Mouse (Mus musculus) gastrocnemius, postnatal 25 days (tissue): Measurements from ENCODE around the gene Eif3l. TPM values are rescaled to one million over a fixed set of nuclear protein-coding genes. Genes with fewer than 3 reads are reported as not detected.

Source experiments
- DNase-seq: peaks from one replicate; pipeline ENCODE4 v3.0.0; 2022
- total RNA-seq, 2 experiments: library from RNA; stranded (reverse); gene quantifications; 1 replicate in 1 of 2; 2 replicates in 1 of 2; pipeline ENCODE4 v1.2.3; 2021

Eif3l gene
- total RNA-seq, 2 experiments from 2014 or later: 46.3 to 53.2 TPM

DNA sequence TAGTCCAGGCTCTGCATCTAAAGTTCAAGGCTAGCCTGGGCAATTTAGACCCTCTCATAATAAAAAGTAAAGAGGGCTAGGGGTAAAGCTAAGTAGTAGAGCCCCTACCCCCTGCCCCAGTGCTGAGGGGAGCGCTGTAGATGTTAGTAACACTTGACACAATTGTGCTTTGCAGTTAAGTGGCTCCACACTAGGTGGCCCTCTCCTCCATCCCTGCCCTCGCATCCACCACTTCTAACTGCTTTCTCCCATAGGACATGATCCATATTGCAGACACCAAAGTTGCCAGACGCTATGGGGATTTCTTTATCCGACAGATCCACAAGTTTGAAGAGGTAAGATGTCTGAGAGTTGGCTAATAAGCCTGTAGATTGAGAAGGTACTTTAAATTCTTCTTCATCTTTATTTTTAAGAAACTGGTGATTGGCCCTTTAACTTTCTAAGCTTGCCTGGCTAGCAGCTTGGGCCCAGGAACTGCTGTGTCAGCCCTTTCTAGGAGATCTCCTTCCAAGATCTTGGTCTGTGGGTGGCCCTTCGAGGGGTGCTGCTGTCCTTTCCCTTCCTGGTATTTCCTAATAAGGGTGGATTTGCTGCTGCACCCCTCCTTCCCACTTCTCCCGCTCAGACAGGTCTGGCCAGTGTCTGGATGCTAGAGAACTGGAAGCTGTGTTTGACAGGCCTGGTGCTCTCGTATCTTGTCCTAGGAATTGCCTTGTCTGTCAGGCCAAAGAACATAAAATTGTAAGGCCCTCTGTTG is 18.3 kb downstream of the Eif3l start:
- peak; percentile 31 for DNase-seq

DNA sequence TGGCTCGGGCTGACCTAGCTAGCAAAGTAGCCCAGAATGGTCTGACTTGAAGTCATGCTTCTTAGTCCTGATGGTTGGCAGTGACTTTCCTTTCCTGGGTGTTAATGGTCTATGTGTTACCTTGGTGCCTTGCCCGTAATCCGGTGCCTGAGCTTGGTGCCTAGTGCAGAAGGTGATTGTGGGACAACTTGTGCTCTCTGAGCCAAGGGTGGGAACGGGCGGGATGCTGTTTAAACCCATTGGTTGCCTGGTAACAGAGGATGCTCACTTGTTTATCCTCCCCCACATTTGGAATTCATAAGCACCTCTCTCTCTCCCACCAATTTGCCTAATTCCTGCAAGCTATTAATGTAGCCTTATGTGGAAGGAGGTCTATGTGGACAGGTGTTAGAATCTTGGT is 20.5 kb downstream of the Eif3l start:
- no peak for DNase-seq

DNA sequence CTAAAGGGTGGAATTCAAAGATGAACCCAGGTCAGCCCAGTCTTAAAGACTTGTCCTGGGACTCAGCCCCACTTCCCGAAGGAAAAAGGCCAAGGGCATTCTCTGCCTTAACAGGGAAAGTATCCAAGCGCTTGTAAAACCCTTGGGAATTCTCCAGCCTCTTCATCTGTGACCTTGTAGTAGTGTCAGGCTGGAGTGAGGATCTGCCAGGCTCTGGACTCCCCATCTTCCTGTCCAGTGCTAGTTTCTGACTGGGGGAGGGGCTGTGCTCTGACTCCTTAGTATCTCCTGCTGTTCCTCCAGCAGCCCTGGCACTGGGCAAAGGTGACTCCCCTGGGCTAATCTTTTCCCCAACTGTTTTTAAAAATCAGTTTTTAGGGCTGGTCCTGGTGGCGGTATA is 21.6 kb downstream of the Eif3l start:
- no peak for DNase-seq

DNA sequence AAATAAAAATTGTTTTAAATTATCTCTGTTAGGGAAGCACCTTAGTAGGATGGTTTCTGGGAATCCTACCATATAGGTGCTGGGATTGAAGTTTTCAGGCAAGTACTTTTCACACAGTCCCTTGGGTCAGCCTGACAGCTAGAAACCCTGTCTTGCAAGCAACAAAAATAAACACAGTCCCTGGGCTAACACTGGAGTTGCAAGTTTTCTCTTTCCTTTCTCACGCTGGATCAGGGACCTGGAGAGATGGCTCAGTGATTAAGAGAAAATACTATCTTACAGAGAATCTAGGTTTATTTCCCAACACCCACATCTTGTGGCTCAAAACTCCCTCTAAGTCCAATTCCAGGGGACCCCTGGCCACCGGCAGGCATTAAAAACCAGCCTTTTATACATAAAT is 22.2 kb downstream of the Eif3l start:
- DNase-seq: no peak

DNA sequence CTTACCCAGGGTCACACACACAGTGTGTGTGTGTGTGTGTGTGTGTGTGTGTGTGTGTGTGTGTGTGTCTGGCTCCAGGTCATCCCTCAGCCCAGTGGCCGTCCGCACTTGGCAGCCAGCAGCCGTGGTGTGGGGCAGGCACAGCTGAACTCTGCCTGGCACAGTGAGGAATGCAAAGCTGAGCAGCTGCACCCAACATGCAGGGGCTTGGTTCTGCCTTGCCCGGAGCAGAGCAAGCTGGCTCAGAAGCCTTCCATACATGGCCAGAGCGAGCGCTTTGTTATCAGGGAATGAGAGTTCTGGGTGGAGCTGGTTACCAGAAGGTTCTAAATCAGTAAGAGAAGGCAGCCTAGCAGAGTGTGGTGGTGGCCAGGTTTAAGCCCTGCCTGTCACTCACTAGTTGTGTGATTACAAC is 22.6 kb downstream of the Eif3l start:
- DNase-seq: peak; percentile 79

DNA sequence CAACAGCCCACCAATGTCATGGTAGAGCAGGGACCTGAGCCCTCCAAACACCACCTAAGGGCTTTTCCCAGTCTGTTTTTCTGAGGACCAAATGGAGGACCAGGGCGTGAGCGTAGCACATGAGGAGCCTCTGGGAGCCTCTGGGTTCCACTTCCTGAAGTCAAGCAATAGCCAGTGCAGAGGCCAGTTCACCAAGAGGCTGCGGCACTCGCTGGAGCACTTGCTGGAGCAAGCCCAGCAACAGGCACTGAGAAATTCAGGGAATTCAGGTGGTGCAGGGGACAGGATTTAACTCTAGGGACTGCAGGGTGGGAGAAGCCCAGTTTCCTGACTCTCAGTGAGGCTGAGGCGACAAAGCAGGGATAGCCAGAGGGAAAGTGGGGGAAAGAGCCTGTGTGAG is 23.2 kb downstream of the Eif3l start:
- DNase-seq: no peak

DNA sequence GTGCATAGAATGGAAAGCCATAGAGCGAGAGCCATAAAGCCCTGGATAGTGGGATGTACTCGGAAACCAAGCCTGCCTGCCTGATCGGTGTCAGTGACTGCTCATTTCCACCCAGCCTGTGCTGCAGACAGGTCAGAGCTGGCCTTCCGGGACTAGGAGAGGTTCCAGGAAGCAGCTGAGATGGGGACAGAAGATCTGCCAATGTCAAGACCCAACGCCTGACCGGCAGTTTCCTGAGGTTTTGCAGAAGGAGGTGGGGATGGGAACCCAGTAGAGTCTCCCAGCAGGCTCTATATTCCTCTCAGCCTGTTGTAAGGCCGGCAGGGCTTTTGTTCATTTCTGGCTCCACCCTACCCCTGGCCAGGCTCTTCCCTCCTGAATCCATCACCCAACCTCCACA is 23.9 kb downstream of the Eif3l start:
- DNase-seq: no peak

DNA sequence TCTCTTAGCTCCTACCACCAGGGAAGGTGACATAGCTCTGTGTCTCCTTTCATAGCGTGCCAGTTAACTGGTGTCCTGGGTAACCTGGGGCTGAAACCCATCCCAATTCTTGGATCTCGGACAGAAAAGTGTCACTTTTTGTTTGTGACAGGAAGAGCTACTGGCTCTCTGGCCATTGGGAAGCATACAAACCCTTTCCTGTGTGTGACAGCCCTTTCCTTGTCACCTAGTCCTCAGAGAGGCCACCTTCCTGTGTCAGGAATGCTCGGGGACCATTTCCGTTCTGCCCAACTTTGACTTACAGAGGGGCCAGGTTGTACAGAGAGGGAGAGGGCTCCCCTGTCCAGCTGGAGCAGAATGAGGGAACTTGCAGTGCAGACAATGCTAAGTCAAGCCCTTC is 24.5 kb downstream of the Eif3l start:
- no peak for DNase-seq

DNA sequence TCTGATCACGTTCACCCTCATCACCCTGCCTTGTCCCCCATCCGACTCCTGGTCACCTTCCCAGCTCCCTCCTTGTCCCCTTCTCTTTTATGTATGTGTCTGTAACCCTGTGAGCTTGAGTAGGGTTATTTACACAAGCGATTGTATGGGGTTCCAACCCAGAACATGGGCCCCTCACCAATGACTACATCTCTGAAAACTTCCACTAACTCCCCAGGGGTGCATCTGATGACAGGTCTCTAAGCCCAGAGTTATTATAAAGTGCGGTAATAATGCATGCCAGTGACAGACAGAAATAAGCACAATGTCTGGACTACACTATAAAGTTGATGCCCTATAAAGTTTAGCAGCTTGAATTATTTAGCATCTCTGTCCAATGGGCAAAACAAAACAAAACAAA is 25.4 kb downstream of the Eif3l start:
- DNase-seq: no peak

DNA sequence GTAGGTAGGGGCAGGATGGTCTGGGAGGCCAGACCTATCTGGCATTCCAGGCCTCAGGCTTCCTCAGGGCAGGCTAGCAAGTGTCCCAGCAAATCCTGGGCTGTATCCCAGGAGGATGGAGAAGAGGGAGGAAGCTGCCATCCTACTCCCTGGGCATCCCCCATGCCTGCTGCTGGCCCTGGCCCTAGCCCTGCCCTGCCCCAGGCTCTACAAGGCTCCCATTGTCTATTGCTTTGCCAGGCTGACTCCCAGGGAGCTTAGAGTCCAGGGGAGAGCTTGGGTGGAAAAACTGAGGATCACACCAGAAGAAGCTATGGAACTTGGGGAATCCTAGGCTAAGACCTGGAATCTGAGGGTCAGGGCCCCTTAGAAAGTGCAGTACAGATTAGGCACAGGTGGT is 26.6 kb downstream of the Eif3l start:
- no peak for DNase-seq

DNA sequence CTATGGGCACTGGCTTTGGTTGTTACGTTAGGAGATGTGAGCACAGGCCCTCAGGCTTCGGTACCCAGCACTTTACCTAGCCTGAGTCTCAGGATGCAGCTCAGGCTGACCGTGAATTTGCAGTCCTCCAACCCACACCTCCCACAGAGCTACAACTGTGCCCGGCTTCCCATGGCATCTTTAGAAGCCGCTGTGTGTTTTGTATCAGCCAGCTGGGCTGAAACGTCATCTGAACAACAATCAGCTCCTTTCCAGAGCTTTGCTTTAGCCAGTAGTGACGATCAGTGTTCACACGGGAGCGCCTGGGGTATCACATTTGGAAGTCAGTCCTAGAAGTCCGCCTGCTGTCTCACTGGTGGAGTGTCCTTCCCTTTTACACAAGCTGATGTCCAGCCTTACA is 28.3 kb downstream of the Eif3l start:
- no peak for DNase-seq

DNA sequence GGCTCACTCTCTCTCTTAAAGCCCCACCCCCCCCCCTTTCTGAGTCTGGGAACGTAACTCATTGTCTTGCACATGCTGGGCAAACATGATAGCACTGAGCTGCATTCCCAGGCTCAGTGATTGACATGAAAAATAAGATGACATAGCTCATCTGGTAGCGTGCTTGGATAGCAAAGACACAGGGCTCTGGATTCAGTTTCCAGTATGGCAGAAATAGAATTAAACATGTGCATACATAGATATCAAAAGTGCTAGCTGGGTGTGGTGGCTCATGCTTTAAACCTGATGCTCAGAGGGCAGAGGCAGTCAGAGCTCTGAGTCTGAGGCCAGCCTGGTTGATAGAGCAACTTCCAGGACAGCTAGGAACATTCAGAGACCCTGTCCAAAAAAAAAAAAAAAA is 30.8 kb downstream of the Eif3l start:
- DNase-seq: no peak

DNA sequence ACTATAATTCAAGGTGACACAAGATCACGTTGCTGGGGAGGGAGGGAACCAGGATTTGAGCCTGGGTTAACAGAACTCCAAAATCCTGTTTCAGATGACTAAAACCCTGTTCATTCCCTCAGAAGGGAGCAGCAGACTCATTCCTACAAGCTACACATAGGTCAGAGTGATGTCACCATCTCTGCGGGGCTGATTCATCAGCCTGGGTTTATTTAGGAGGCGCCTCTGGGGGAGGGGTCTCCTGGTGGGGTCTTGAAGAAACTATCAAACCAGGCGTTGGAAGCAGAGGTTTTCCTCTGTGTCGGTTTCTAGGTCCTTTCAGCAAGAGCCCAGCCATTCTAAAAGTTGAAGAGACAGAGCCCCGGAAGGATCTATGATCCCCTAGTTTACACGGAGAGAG is 33.0 kb downstream of the Eif3l start:
- DNase-seq: no peak

DNA sequence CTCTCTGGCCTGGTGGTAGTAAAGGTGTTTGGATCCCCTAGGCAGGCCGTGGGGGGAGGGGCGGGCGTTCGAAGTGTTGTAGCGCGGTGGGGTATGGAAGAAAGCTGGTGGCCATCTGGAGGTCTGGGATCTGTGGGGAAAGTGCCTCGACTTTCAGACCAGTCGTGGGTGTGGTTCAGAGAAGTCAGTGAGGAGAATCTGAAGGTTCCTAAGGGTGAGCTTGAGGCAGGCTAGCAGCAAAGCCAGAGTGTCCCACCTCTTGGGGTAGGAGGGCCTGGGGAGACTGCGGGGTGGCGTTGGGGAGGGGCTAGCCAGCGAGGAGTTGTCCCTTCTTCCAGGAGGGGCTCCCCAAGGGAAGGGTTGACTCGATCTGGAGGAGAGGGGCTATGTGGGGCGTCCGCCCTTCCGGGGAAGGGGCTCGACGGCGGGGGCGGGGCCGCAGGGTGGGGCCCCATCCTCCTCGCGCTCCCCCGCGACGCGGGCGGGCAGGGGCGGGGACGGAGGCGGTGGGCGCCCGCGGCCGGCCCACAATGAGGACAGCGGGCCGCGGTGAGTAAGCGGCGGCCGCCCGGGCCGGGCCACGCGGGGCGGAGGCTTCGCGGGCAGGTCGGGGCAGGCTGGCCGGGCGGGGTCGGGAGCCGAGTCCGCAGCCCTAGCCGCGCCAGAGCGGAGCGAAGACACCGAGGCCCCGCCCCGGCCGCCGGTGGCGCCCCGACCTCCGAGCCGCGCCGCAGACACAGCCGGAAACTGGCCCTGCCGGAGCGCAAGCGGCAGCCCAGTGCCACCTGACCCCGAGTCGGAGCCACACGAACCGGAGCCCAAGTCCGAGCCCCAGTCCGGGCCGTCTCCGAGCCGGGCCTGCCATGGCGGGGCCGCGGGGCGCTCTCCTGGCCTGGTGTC is 33.7 kb downstream of the Eif3l start, which contains the start of gene Micall1:
Gene Micall1, plus strand, starts transcription at position 478 of the 900 bp plus-strand sequence.
- peak; percentile 79 for DNase-seq

DNA sequence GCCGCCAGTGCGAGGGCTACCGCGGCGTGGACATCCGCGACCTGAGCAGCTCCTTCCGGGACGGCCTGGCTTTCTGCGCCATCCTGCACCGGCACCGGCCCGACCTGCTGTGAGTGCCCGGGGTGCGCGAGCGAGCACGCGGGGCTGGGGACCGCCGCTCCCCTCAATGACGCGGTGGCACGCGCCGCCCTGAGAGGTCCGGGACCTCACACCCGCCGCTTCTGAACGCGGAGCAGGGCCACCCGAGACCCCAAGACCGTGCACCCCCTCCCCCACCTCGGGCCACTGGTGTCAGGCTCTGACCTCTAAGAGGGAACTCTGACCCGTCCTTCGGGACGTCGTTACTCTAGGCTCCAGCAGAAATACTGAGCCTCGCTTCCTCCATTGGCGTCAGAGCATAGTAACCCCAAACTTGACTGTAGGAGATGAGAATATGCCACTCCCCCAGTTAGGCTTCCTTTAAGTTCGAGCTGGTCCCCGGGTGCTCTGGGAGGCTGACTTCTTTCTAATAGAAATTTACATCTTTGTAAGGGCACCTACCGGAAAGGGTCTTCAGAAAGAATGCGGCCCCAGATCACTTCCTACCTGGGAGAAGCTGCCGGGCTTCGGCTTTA is 34.4 kb downstream of the Eif3l start:
- no peak for DNase-seq

DNA sequence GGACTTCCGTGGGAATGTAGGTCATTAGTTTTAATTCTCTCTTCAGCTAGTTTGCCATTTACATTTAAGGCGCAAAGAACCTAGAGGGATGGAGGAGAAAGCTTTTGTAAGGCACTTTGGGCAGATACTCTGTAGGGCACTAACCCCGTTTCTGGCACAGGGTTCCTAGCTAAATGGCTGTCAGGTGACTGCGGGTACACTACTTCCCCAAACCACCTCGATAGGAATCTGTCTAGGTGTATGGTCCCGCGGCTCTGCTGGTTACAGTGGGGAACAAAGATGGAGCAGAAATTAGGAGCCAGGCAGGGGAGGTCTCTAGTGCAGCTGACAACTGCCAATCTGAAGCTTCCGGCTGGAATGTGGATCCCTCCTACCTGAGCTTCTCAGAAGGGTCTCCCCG is 35.1 kb downstream of the Eif3l start:
- no peak for DNase-seq

DNA sequence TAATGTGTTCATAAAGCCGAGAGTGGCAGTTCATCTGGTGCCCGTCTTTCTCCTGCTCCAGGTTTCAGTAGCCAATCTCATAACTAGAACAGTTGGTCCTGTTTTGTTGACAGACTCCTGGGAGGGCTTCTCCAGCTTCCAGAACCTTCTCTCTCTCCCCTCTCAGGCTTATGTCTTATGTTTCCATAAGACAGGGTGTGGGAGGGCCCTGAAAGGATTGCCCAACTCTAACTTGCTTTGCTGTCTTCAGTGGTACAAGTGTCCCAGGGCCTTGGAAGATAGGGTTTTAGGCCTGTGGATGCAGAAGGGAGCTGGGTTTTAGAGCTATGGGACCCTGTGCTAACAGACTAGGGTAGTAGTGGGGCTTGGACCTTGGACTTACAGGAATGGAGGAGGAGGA is 35.5 kb downstream of the Eif3l start:
- no peak for DNase-seq

DNA sequence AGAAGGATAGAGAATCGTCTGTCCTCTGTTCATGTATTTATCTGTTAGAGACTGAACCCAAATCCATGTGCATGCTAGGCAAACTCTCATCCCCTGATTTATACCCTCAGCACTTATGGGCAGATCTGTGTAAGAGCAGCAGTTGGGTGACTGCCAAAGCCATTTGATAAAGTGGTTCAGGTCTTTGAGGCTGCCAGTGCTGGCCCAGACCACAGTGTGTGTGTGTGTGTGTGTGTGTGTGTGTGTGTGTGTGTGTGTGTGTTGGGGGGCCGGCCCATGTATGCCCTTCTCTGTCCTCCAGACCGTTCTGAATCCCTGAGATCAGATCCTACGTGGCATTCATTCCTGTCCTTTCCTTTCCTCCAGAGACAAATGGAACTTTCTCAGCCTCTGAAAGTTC is 36.8 kb downstream of the Eif3l start:
- no peak for DNase-seq

DNA sequence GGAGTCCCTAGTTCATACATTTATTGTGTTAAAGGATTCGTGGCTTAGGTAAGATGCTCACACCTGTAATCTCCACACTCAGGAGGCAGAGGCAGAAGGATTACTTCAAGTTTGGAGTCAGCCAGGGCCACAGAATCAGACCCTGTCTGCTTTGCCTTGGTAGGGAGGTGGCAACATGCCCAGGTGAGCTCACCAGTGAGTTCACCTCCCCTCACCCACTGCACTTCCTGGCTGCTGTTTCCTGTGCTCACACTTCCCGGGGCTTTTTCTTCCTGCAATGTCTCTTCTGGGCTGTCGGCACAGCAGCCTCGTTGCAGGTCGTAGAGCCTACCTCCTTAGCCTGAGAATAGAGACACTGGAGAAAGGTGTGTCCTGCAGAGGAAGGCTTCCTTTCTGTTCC is 40.3 kb downstream of the Eif3l start:
- DNase-seq: no peak

DNA sequence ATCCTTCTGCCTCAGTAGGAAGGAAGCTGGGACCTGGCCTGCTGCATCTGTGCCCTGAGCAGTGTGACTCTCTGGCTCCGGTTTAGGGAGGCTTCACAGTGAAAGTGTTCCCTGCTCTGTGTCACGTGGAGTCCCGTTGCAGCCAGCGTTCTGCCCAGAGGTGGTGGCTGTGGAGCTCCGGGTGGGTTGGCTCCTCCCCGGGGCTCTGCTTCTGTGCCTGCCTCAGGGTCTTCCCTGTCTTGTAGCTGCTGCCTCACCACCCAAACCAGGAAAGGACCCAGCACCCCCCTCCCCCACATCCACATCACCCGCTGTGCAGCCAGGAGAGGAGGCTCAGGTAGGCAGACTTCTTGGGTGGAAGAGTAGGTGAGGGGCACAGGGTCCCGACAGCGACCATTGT is 44.5 kb downstream of the Eif3l start:
- no peak for DNase-seq

DNA sequence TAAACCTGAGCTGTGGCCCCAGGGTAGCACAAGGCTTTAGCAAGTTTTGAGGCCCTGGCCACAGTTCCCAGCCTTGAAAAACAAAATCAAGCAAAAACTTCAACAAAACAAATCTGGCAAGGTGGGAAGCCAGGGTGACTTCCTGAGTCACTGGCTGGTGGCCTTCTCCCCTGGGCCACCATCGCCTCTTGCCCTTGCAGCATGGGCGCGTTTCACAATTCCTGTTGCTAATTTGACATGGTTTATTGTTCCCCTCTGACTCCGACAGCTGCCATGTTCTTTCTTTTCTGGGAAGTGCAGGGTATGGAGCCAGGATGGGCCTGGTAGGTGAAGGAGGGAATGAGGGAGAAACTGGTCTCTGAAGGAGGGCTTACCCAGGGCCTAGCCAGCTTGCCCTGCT is 47.1 kb downstream of the Eif3l start:
- no peak for DNase-seq

DNA sequence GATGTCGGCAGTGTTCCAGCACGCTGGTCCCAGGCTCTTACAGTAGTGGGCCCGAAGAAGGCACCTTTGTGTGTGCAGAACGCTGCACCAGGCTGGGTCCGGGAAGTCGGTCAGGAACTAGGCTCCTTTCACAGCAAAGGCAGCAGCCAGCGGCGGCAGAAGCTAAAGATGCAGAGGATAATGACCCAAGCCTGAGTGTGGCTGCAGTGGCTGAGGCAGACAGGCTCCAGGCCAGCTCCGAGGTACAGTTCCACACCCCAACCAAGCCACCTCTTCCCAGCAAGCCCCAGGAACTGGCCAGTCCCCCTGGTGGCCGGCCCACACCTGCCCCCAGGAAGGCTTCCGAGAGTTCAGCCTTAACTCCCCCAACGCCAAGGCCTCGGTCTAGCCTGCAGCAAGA is 47.6 kb downstream of the Eif3l start:
- DNase-seq: no peak

DNA sequence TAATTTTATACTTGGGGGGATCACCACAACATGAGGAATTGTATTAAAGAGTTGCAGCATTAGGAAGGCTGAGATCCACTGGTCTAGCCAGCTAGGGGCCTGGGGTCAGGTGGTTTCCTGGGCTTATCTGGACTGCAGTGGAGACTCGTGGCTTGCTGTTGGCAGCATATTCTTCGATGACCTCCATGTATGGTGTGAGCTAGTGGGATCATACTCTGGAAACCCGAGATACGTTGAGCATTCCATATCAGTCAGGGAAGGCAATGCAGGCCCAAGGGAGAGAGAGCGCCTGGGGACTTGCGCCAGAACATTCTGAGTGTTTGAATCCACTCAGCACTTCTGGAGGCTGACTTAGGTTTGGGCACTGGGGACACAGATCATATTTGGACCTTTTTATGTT is 48.8 kb downstream of the Eif3l start:
- peak; percentile 48 for DNase-seq
